Mouse (Mus musculus) myocyte (in vitro differentiated cells): ENCODE results near the gene Kcnip1.

Experiments
- E2F4 ChIP-seq: IDR thresholded peaks from one replicate; pipeline ENCODE4 v1.6.1; 2011; ENCODE audit warnings: mild to moderate bottlenecking, control low read depth, moderate library complexity; ENCODE audit not compliant: insufficient read depth
- MAX ChIP-seq: IDR thresholded peaks from one replicate; pipeline ENCODE4 v1.6.1; 2011; ENCODE audit warnings: low read depth, mild to moderate bottlenecking, control low read depth
- MYOG ChIP-seq, 3 experiments: IDR thresholded peaks; one replicate each; pipeline ENCODE4 v1.6.1; 2011; ENCODE audit warnings: control low read depth in 2 of 3, low read depth in 2 of 3, mild to moderate bottlenecking in 2 of 3; ENCODE audit not compliant: insufficient read length in 2 of 3, control insufficient read depth in 1 of 3, insufficient read depth in 1 of 3
- POLR2A ChIP-seq: IDR thresholded peaks from one replicate; pipeline ENCODE4 v1.6.1; 2011; ENCODE audit warnings: low read depth, mild to moderate bottlenecking, control low read depth, moderate library complexity; ENCODE audit not compliant: insufficient read length
- REST ChIP-seq: IDR thresholded peaks from one replicate; pipeline ENCODE4 v1.6.1; 2011; ENCODE audit warnings: mild to moderate bottlenecking, control low read depth, moderate library complexity; ENCODE audit not compliant: insufficient read depth, insufficient read length
- TCF12 ChIP-seq: IDR thresholded peaks from one replicate; pipeline ENCODE4 v1.6.1; 2011; ENCODE audit warnings: mild to moderate bottlenecking, control low read depth; ENCODE audit not compliant: poor library complexity, insufficient read depth, severe bottlenecking
- TCF3 ChIP-seq: IDR thresholded peaks from one replicate; pipeline ENCODE4 v1.6.1; 2011; ENCODE audit warnings: low read depth, control low read depth; ENCODE audit not compliant: insufficient read length
- USF1 ChIP-seq: IDR thresholded peaks from one replicate; pipeline ENCODE4 v1.6.1; 2011; ENCODE audit warnings: low read depth, mild to moderate bottlenecking, control low read depth, moderate library complexity

DNA sequence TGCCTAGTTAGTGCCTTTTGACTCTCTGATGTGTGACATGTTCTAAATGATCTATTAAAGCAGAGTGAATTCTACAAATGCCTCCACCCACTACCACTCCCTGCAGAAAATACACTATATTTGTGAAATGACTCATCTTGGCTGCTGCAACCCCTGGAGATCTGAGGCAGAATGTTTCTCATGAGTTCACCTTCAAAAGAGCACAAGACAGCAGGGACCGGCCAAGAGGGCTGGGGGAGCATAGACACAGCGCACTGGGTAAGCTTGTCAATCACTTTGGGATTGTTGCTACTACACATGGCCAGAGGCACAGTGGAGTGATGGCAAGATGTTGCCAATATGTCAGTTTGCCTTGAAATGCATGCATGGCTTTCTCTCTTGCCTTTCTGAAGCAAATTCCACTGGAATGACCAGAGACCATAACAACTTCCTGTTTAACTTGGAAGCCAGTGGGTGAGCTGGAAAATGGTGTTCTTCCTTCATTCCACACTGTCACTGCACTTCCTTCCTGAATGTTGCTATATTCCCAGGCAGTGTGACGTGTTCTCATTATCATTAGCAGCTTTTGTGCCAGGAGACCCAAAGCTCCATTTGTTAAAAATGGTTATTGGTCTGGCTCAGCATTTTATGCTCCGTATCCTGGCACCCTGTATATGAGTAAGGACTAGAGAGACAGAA is 131.9 kb downstream of the Kcnip1 start:
- TF ChIP-seq TCF12 (no peak), POLR2A (no peak), TCF3 (no peak), MAX (no peak), E2F4 (no peak), MYOG (IDR thresholded peaks at IDR 0.05; ENCODE audit: control insufficient read depth in 1 of 3, insufficient read depth in 1 of 3, insufficient read length in 2 of 3, low read depth in 2 of 3) (no peak), REST (no peak), USF1 (no peak)
